Mouse (Mus musculus) hindbrain, embryonic 15.5 days (tissue): ENCODE measurements at regions not wholly inside any gene's neighbourhood (a gene's known extent, or its start where the extent isn't known, plus 50 kb on each side); places are given as distances from the start of the nearest gene placed in this dataset.

ENCODE experiments used
- ATAC-seq: fragments of 200-750 bp; cut with Nextera tagmentation; 2 replicates; pipeline ENCODE4 v1.8.0; 2017; ENCODE audit warnings: low read depth, moderate number of reproducible peaks, moderate TSS enrichment; ENCODE audit not compliant: low FRiP score
- H3K27ac ChIP-seq: fragments of 300-500 bp; sonication (generic); replicated peaks from 2 replicates; pipeline ENCODE4 v1.5.1; 2015; ENCODE audit warnings: mild to moderate bottlenecking, inconsistent platforms
- H3K27me3 ChIP-seq: fragments of 300-500 bp; sonication (generic); 2 replicates; pipeline ENCODE4 v1.6.1; 2015; ENCODE audit warnings: control low read depth, inconsistent platforms
- H3K36me3 ChIP-seq: fragments of 300-500 bp; sonication (generic); 2 replicates; pipeline ENCODE4 v1.6.1; 2015; ENCODE audit warnings: control low read depth, inconsistent platforms
- H3K4me1 ChIP-seq: fragments of 300-500 bp; sonication (generic); replicated peaks from 2 replicates; pipeline ENCODE4 v1.6.1; 2015; ENCODE audit warnings: control low read depth, inconsistent platforms
- H3K4me2 ChIP-seq: fragments of 300-500 bp; sonication (generic); 2 replicates; pipeline ENCODE4 v1.6.1; 2015; ENCODE audit warnings: moderate library complexity, mild to moderate bottlenecking, inconsistent platforms
- H3K4me3 ChIP-seq: fragments of 300-500 bp; sonication (generic); 2 replicates; pipeline ENCODE4 v1.5.1; 2015; ENCODE audit warnings: mild to moderate bottlenecking, inconsistent platforms
- H3K9ac ChIP-seq: fragments of 300-500 bp; sonication (generic); 2 replicates; pipeline ENCODE4 v1.6.1; 2015; ENCODE audit warnings: inconsistent platforms
- H3K9me3 ChIP-seq: fragments of 300-500 bp; sonication (generic); 2 replicates; pipeline ENCODE4 v1.6.1; 2016; ENCODE audit warnings: control low read depth, inconsistent platforms
- WGBS: fragments of 180-500 bp; shearing (Covaris S2); methylation state at CpG from one replicate; pipeline ENCODE4 v1.1.7; 2015; 5-methylcytosine and 5-hydroxymethylcytosine counted together

DNA sequence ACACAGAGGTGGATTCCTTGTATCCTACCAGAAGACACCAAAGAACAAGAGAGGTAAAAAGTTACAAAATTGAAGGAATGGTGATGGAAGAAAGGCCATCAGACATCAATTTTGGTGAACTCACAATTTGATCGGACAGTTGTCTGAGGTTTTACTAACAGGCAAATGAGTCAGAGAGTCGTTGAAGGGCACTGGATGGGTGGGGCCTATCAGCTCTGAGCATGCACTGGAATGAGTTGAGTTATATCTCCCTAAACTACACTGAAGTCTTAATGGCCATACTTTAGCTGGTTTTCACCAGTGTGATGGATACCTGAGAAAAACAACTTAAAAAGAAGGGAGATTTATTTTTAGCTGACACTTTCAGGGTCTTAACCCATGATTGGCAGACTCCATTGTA, 630.3 kb upstream of the Fam160b2 start:
- H3K4me3 ChIP-seq = no peak overlapping the region
- H3K9ac ChIP-seq = no peak overlapping the region
- H3K4me2 ChIP-seq = no peak overlapping the region
- WGBS = 94% methylated on average over 2 of the region's 2 CpGs
- no peaks in the 10 kb centered on the region for H3K36me3 ChIP-seq
- no peak for ATAC-seq
- no peak overlapping the region for H3K27ac ChIP-seq
- no peaks in the 10 kb centered on the region for H3K4me1 ChIP-seq
- H3K9me3 ChIP-seq = no peaks in the 10 kb centered on the region
- H3K27me3 ChIP-seq = no peaks in the 10 kb centered on the region

DNA sequence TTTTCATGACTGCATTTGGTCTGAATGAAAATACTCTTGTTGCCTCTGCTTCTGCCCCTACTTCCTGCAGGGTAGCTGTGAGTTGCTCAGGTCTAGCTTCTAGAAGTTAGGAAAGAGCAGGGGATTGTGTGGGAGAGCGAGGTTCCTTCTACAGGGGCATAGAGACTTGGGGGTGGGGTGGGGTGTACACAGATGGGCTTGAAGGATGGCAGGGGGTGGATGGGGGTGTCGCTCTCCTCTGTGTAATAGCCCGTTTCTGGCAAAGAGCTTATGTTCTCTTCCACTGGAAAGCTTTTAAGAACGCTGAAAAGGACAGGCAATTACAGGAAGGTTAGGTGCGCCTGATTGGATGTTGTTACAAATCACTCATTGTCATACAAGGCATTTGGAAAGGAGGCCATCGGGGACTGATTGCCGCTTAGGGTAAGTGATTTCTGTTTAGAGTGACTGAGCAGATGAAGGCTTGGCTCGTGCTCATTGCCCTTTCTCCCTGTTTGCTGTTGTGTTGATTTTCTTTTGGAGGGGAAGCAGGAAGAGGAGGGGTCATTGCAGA, 629.3 kb upstream of the Fam160b2 start:
- 69% methylated on average over 8 of the region's 8 CpGs for WGBS
- no peak overlapping the region for H3K4me3 ChIP-seq
- no peak for ATAC-seq
- no peaks in the 10 kb centered on the region for H3K4me1 ChIP-seq
- no peaks in the 10 kb centered on the region for H3K9me3 ChIP-seq
- no peaks in the 10 kb centered on the region for H3K27me3 ChIP-seq
- H3K36me3 ChIP-seq = no peaks in the 10 kb centered on the region
- H3K27ac ChIP-seq = no peak overlapping the region
- H3K4me2 ChIP-seq = no peak overlapping the region
- no peak overlapping the region for H3K9ac ChIP-seq

DNA sequence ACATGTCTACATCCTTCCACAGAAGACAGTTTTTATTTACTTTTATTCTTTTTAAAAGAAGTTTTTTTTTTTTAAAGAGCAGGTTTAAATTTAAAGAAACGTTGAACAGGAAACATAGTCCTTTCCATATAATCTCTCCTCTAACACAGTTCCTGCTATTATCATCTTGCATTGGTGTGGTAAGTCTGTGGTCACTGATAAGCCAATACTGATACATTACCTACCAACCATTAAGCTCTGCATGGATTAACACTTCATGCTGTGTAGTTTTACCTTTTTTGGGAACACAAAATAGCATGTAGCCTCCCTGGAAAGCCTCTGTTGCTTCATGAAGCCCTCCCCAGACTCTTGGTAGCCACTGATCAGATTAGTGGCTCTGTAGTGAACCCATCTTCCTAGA, 617.4 kb upstream of the Fam160b2 start:
- Histone ChIP-seq H3K9ac (no peak overlapping the region), H3K9me3 (no peaks in the 10 kb centered on the region), H3K4me1 (0 out of 2 replicates have a peak, but pooled peaks cover 3% of the 10 kb centered on the region), H3K27me3 (no peaks in the 10 kb centered on the region), H3K4me2 (no peak overlapping the region), H3K27ac (no peak overlapping the region), H3K4me3 (no peak overlapping the region), H3K36me3 (no peaks in the 10 kb centered on the region)
- no peak for ATAC-seq
- WGBS = 80% methylated on average over 1 of the region's 1 CpGs

DNA sequence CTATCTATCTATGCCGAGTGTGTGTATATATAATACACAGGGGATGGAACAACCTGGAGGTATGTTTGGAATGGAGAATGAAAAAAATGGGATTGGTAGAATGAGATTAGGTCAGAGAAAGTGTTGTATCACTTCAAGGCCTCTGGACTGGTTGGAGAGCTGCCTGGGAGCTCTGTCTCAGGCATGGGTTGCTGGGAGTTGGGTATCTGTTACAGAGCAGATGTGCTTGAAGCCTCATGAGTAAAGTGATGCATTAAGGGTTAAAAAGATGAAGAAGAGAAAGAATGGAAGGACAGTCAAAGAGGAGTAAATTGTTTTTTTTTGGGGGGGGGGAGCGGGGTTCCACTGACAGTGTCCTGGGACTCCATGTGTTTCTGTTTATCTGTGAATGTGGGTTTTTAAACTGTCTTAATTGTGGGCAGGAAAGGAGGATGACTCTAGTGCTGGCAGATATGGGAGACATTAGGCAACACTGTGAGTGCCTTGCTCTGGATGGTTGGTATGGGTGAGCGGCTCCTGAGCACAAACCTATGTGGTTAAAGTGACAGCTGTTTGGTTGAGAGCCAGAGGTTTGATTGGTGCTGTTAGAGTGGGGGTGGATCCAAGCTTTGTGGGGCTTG, 611.8 kb upstream of the Fam160b2 start:
- no peaks in the 10 kb centered on the region for H3K27me3 ChIP-seq
- H3K27ac ChIP-seq = no peak overlapping the region
- WGBS = 93% methylated on average over 3 of the region's 3 CpGs
- H3K4me2 ChIP-seq = no peak overlapping the region
- no peak overlapping the region for H3K4me3 ChIP-seq
- no peaks in the 10 kb centered on the region for H3K36me3 ChIP-seq
- ATAC-seq = no peak
- no peaks in the 10 kb centered on the region for H3K9me3 ChIP-seq
- H3K9ac ChIP-seq = no peak overlapping the region
- H3K4me1 ChIP-seq = 0 out of 2 replicates have a peak, but pooled peaks cover 3% of the 10 kb centered on the region

DNA sequence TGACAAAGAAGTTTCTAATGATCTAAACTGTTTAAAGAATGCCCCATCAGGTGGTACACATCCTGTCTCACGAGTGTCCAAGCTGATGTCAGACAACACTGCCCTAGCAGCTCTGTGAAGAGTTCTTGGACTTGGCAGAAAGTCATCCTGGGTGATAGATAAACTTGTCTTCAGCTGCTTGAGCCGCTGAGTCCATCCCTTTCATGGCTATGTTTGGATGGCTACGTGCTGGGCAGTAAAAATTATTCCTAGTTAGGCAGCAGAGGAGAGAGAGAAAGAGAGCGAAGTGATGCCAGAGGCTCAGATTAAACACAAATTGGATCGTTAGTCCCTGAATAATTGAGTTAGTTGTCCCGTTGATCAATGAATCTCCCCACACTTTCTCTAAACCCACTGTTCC, 603.8 kb upstream of the Fam160b2 start:
- H3K4me3 ChIP-seq = no peak overlapping the region
- H3K27me3 ChIP-seq = no peaks in the 10 kb centered on the region
- no peak for ATAC-seq
- no peaks in the 10 kb centered on the region for H3K9me3 ChIP-seq
- no peaks in the 10 kb centered on the region for H3K4me1 ChIP-seq
- no peak overlapping the region for H3K27ac ChIP-seq
- H3K9ac ChIP-seq = no peak overlapping the region
- H3K36me3 ChIP-seq = no peaks in the 10 kb centered on the region
- 70% methylated on average over 6 of the region's 6 CpGs for WGBS
- H3K4me2 ChIP-seq = no peak overlapping the region

DNA sequence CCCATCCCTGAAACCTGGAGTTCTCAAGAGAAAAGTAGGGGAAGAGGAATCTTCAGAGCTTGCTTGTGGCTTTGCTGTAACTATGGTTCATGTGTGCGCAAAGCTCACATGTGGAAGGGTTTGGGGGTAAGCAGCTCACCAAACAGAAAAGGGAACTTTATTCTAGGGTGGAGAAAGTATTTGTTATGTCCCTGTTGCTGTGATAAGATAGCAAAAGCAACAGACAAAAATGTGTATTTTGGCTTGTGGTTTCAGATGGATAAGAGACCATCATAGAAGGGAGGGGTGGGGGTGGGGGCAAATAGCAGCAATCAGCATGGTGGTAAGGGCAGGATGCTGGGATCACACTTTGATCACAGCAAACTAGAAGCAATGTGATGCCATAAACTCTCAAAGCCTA, 601.3 kb upstream of the Fam160b2 start:
- no peak for ATAC-seq
- no peak overlapping the region for H3K4me2 ChIP-seq
- no peak overlapping the region for H3K27ac ChIP-seq
- H3K9me3 ChIP-seq = no peaks in the 10 kb centered on the region
- WGBS = 100% methylated on average over 1 of the region's 1 CpGs
- no peak overlapping the region for H3K4me3 ChIP-seq
- H3K4me1 ChIP-seq = no peaks in the 10 kb centered on the region
- no peaks in the 10 kb centered on the region for H3K27me3 ChIP-seq
- no peak overlapping the region for H3K9ac ChIP-seq
- no peaks in the 10 kb centered on the region for H3K36me3 ChIP-seq

DNA sequence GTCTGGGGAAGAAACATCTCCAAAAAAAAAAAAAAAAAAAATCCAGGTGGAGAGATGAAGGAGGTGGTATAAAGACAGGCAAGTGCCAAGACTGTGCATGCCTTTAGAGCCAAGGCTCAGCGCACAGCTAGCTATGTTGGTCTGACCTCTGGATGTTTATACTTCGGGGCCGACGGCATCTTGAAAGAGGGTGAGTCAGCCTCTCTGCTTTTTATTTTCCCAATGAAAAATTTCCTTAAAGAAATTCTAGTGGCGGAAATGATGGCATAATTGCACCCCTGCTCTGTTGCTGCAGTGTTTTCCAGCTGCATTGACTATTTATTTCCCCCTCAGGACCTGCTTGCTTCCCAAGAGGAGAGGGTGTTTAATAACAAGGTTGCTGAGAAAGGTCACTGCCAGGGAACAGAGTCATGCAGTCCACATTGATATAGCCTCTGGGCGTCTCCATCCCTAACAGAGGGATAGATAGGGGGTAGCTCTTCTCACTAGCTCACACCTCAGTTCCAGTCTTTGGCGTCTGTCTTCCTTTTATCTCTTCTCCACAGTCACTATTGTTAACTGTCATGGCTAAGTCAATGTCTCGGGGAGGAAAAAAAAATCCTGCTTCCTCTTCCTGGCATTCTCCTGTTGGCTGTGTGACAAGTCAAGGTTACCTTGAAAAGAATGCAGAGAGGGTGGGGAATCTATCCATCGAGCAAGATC, 599.7 kb upstream of the Fam160b2 start:
- H3K9ac ChIP-seq = no peak overlapping the region
- H3K4me2 ChIP-seq = no peak overlapping the region
- no peak overlapping the region for H3K4me3 ChIP-seq
- H3K36me3 ChIP-seq = no peaks in the 10 kb centered on the region
- no peaks in the 10 kb centered on the region for H3K9me3 ChIP-seq
- no peaks in the 10 kb centered on the region for H3K27me3 ChIP-seq
- H3K4me1 ChIP-seq = no peaks in the 10 kb centered on the region
- H3K27ac ChIP-seq = no peak overlapping the region
- ATAC-seq = no peak
- 64% methylated on average over 9 of the region's 9 CpGs for WGBS

DNA sequence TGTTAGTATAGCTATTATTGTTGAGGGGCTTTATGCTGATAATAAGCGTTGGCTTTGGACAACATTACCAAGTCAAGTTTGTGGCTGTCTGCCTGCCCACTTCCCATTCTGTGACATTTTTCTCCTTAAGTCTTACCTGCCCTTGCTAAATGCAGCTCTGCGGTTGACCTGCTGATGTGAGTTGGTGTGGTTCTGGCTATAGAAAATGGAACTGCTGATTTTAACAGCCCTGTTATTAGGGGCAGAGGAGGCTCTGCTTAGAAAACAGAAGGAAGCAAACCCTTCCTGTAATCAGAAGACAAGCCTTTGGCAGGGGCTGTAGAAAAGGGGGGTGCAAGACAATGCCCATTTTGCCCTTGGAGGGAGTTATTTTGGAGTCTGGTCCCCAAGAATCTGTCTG, 594.6 kb upstream of the Fam160b2 start:
- Histone ChIP-seq H3K9ac (no peak overlapping the region), H3K27ac (no peak overlapping the region), H3K4me1 (no peaks in the 10 kb centered on the region), H3K9me3 (no peaks in the 10 kb centered on the region), H3K4me2 (no peak overlapping the region), H3K36me3 (no peaks in the 10 kb centered on the region), H3K4me3 (no peak overlapping the region), H3K27me3 (no peaks in the 10 kb centered on the region)
- 89% methylated on average over 2 of the region's 2 CpGs for WGBS
- ATAC-seq = no peak

DNA sequence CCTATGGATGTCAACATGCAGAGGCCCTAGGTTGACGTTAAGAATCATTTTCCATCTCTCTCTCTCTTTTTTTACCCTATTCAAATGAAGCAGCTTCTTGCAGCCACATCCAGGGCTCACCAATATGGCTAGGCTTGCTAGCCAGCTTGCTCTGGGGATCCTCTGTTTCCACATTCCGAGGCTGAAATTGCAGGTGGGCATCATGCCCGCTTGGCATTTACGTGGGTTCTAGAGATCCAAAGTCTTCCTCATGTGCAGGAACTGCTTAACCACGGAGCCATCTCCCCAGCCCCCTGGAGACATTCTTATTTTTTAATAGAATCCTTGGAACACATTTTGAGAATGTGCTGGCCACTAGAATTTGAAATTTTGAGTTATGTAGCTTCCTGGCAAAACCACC, 592.9 kb upstream of the Fam160b2 start:
- Histone ChIP-seq H3K4me2 (no peak overlapping the region), H3K4me1 (no peaks in the 10 kb centered on the region), H3K27ac (no peak overlapping the region), H3K4me3 (no peak overlapping the region), H3K36me3 (no peaks in the 10 kb centered on the region), H3K9ac (no peak overlapping the region), H3K9me3 (no peaks in the 10 kb centered on the region), H3K27me3 (no peaks in the 10 kb centered on the region)
- no peak for ATAC-seq
- 85% methylated on average over 5 of the region's 5 CpGs for whole genome bisulfite sequencing

DNA sequence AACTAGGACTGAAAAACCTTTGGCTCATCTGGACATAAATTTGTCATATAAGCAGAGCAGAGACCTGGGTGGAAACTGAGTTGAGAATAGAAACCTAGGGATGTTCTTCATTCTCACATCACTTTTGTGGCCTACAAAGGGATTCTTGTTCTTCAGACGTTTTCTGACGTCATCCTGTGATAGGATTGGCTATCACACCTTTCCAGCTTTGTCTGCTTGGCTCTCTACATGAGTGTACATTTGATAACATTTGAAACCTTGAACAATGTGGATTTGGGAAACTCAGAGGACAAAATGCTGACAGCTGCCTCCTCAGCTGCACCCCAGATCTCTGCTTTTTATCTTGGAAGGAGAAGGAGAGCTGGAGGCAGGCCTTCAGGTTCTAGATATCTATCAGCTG, 589.7 kb upstream of the Fam160b2 start:
- Histone ChIP-seq H3K36me3 (no peaks in the 10 kb centered on the region), H3K4me1 (no peaks in the 10 kb centered on the region), H3K27me3 (no peaks in the 10 kb centered on the region), H3K4me2 (no peak overlapping the region), H3K27ac (no peak overlapping the region), H3K4me3 (no peak overlapping the region), H3K9me3 (no peaks in the 10 kb centered on the region), H3K9ac (no peak overlapping the region)
- no peak for ATAC-seq
- 83% methylated on average over 2 of the region's 2 CpGs for WGBS

DNA sequence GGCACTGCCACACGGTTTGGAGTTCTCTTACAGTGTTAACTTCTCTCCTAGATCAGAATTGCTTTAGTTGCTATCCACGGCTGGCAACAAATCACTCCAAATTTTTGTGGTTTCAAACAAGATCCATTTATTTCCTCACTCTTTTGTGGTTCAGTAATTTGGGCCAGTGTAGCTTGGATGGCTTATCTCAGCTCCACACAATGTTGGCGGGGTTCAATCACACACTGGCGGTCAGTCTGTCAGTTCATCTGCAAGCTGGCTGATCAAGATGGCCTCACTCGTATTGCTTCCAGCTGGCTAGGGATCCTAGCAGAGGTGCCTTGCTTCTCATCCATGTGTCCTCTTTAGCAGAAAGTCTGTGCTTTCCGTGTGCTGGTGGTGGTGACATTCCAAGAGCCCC, 577.7 kb upstream of the Fam160b2 start:
- H3K9me3 ChIP-seq = no peaks in the 10 kb centered on the region
- H3K4me2 ChIP-seq = no peak overlapping the region
- 88% methylated on average over 6 of the region's 6 CpGs for WGBS
- no peak overlapping the region for H3K27ac ChIP-seq
- no peak overlapping the region for H3K4me3 ChIP-seq
- H3K4me1 ChIP-seq = no peaks in the 10 kb centered on the region
- no peaks in the 10 kb centered on the region for H3K36me3 ChIP-seq
- no peak for ATAC-seq
- no peaks in the 10 kb centered on the region for H3K27me3 ChIP-seq
- no peak overlapping the region for H3K9ac ChIP-seq

DNA sequence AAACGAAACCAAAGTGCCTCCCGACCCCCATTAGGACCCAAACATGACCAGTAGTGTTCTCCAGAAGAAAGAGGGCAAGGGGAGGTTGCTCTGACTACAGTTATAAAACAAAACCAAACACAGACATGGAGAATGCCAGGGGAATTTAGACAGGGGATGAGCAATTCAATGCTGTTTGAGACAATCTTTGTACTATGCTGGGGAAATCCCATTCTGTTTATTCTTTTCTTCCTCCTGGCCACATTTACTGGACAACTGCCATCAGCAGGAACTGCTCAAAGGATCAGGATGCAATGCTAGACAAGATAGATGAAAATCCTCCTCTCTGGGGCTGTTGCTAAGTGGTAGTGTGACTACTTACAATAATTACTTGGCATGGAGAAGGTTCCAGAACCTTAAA, 574.5 kb upstream of the Fam160b2 start:
- no peak overlapping the region for H3K9ac ChIP-seq
- no peak overlapping the region for H3K4me2 ChIP-seq
- no peak overlapping the region for H3K27ac ChIP-seq
- H3K36me3 ChIP-seq = no peaks in the 10 kb centered on the region
- ATAC-seq = no peak
- WGBS = 74% methylated on average over 2 of the region's 2 CpGs
- no peaks in the 10 kb centered on the region for H3K27me3 ChIP-seq
- no peaks in the 10 kb centered on the region for H3K4me1 ChIP-seq
- H3K9me3 ChIP-seq = no peaks in the 10 kb centered on the region
- no peak overlapping the region for H3K4me3 ChIP-seq

DNA sequence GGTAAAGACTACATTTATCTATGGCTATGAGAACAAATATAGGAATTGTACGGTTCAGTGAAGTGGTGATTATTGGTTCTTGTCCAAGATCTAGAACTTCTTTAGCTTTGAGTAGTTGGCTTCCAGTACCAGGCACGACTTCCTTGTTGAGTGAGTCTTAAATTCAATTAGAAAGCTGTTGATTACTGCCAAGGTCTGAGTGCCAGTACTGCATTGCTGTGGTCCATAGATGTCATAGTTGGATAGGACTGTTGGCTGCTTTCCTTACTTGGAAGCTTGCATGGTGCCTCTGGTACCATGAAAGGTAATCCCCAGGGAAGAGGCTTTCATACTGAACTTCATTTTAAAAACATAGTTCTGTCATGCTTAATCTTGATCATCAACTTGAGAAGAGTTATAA, 559.9 kb upstream of the Fam160b2 start:
- Histone ChIP-seq H3K27me3 (no peaks in the 10 kb centered on the region), H3K9ac (no peak overlapping the region), H3K4me3 (no peak overlapping the region), H3K27ac (no peak overlapping the region), H3K4me2 (no peak overlapping the region), H3K36me3 (no peaks in the 10 kb centered on the region), H3K4me1 (no peaks in the 10 kb centered on the region), H3K9me3 (no peaks in the 10 kb centered on the region)
- WGBS = 81% methylated on average over 2 of the region's 2 CpGs
- ATAC-seq = no peak
